Mouse (Mus musculus) heart, embryonic 15.5 days (tissue): ENCODE results near the gene Hs6st1. TPM values are rescaled to one million over a fixed set of nuclear protein-coding genes. Genes with fewer than 3 reads are reported as not detected.
A peak's percentile ranks its signal among the peaks of the same experiment; 100 is the strongest.

ENCODE experiments used
- ATAC-seq: fragments of 200-750 bp; cut with Nextera tagmentation; replicated peaks from 2 replicates; pipeline ENCODE4 v1.8.0; 2017; ENCODE audit warnings: low read depth, moderate TSS enrichment; ENCODE audit not compliant: insufficient number of reproducible peaks, insufficient read depth, low FRiP score
- H3K27ac ChIP-seq: fragments of 300-500 bp; sonication (generic); 2 replicates; pipeline ENCODE4 v1.5.1; 2015; ENCODE audit warnings: mild to moderate bottlenecking, inconsistent platforms
- H3K27me3 ChIP-seq: fragments of 300-500 bp; sonication (generic); 2 replicates; pipeline ENCODE4 v1.6.1; 2015; ENCODE audit warnings: inconsistent platforms
- H3K36me3 ChIP-seq: fragments of 300-500 bp; sonication (generic); 2 replicates; pipeline ENCODE4 v1.6.1; 2015; ENCODE audit warnings: mild to moderate bottlenecking, inconsistent platforms
- H3K4me1 ChIP-seq: fragments of 300-500 bp; sonication (generic); replicated peaks from 2 replicates; pipeline ENCODE4 v1.6.1; 2015; ENCODE audit warnings: inconsistent platforms
- H3K4me2 ChIP-seq: fragments of 300-500 bp; sonication (generic); 2 replicates; pipeline ENCODE4 v1.6.1; 2015; ENCODE audit warnings: inconsistent platforms, mild to moderate bottlenecking, moderate library complexity
- H3K4me3 ChIP-seq: fragments of 300-500 bp; sonication (generic); 2 replicates; pipeline ENCODE4 v1.5.1; 2015; ENCODE audit warnings: mild to moderate bottlenecking, inconsistent platforms
- H3K9ac ChIP-seq: fragments of 300-500 bp; sonication (generic); 2 replicates; pipeline ENCODE4 v1.6.1; 2015; ENCODE audit warnings: mild to moderate bottlenecking, inconsistent platforms
- H3K9me3 ChIP-seq: fragments of 300-500 bp; sonication (generic); replicated peaks from 2 replicates; pipeline ENCODE4 v1.6.1; 2016; ENCODE audit warnings: inconsistent platforms
- WGBS: fragments of 180-500 bp; shearing (Covaris S2); methylation state at CpG from one replicate; pipeline ENCODE4 v1.1.7; 2015; ENCODE audit warnings: mixed read lengths; 5-methylcytosine and 5-hydroxymethylcytosine counted together
- polyA plus RNA-seq: library from polyadenylated mRNA; unstranded; fragments of >200 nt; fragmentation: Nextera tagmentation; extraction: Ambion mirVana; gene quantifications from 2 replicates; pipeline ENCODE4 v1.2.1, GENCODE M21; 2015

The Hs6st1 gene
- polyA plus RNA-seq, 1 experiment from 2014 or later: 8.0 TPM

DNA sequence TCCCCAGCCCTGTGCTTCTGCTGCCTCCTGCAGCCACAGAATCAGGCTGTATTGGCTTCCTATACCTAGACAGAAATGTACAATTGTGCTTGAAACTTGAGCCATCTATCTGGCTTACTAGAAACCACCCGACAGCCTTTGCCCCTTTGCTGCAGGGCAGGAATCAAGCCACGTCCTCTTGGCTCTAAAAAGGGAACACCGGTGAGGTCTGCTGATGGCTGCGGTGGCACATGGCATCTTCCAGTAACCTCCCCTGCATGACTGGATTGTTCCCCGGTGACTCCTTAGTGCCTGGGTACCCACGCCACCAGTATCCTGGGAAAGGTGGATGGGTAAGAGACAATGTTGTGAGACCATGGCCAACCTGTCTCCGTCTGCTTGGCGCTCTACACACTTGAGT is 5.4 kb downstream of the Hs6st1 start:
- 68% methylated on average over 8 of the region's 8 CpGs for WGBS
- no peaks in the 10 kb centered on the region for H3K27me3 ChIP-seq
- H3K27ac ChIP-seq: peak overlapping the region; percentile 38; the same call in 1 of the 2 replicates
- ATAC-seq: no peak
- no peaks in the 10 kb centered on the region for H3K9me3 ChIP-seq
- H3K9ac ChIP-seq: no peak overlapping the region; the same call in 1 of the 2 replicates
- H3K4me1 ChIP-seq: peaks cover 72% of the 10 kb centered on the region
- H3K4me3 ChIP-seq: no peak overlapping the region
- 0 out of 2 replicates have a peak, but pooled peaks cover 2% of the 10 kb centered on the region for H3K36me3 ChIP-seq
- H3K4me2 ChIP-seq: 0 out of 2 replicates have a peak overlapping the region, but pooled peaks have one; percentile 12

DNA sequence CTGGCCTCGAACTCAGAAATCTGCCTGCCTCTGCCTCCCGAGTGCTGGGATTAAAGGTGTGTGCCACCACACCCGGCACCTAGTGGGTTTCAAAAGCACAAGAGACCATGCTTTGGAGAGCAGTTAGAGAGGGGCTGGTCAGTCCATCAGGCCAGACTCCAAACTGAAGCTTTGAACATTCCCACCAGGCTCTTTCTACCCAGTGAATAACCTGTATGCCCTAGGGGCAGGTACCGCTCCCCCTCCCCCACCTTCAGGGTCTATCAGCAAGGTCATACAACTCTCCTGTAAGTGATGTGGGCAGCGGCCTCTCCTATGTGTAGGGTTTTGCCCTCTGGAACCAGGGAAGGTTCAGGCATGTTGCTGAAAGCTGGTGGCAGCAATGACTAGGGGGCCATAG is 6.0 kb downstream of the Hs6st1 start:
- WGBS: 85% methylated on average over 5 of the region's 5 CpGs
- Histone ChIP-seq H3K4me1 (peaks cover 71% of the 10 kb centered on the region), H3K9ac (no peak overlapping the region), H3K4me2 (no peak overlapping the region), H3K9me3 (no peaks in the 10 kb centered on the region), H3K36me3 (0 out of 2 replicates have a peak, but pooled peaks cover 2% of the 10 kb centered on the region), H3K4me3 (no peak overlapping the region), H3K27me3 (no peaks in the 10 kb centered on the region), H3K27ac (no peak overlapping the region; the same call in 1 of the 2 replicates)
- ATAC-seq: no peak

DNA sequence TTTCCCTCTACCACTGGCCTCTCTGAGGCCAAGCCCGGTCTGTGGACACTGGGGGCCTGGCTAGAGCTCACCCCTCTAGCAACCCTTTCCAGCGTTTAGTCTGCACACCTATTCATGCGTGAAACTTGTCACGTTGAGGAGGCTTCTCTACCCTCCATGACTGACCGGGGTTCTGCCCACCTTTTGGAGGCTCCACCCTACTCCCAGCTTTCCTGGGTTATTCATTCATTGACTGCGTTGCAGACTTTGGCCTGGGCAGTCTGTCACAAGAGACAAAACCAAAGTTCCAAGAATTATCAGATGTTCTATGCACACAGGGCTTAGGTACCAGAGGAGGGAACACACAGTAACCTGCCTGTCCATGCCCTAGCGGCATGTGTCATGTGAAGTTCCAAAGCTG is 6.8 kb downstream of the Hs6st1 start:
- Histone ChIP-seq H3K9ac (no peak overlapping the region), H3K4me2 (no peak overlapping the region), H3K4me3 (no peak overlapping the region), H3K9me3 (no peaks in the 10 kb centered on the region), H3K27me3 (no peaks in the 10 kb centered on the region), H3K4me1 (peaks cover 71% of the 10 kb centered on the region), H3K27ac (peak overlapping the region; percentile 22; the same call in 1 of the 2 replicates), H3K36me3 (0 out of 2 replicates have a peak, but pooled peaks cover 2% of the 10 kb centered on the region)
- 80% methylated on average over 7 of the region's 7 CpGs for WGBS
- ATAC-seq: no peak

DNA sequence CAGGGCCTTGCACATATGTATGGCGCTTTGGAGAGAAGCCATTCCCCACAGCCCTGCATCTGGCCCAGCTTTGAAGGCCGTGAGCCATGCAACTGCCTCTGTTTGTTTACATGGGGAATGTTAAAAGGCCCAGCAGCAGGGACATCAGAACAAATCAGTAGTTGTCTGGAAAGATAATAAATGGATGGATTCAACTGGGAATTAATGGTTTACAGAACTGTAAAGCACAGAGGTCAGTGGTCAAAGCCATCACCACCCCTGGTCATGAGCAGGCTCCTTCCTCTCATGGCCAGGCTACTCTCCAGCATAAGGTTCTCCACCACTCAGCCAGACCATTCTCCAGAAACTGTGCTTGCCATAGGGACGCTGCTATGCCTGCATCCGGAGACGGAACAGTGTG is 7.5 kb downstream of the Hs6st1 start:
- ATAC-seq: no peak
- no peaks in the 10 kb centered on the region for H3K27me3 ChIP-seq
- 81% methylated on average over 5 of the region's 5 CpGs for WGBS

DNA sequence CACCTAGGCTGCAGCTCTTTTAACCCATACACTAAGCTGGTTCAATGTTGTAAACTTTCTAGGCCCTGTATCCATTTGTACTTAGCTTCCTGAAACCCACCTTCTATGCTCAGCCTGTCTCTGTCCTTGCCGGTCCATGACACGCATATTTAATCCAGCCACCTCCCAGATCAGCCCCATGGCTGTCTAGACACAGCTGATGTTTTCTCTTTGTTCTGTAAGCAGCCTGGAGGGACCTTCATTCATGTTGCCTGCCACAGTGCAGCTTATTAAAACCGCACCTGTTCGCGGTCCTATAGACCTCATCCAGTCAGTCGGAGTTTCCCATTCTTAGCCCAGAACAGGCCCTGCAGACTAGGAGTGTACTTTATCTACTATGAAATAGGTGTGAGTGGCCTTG is 8.9 kb downstream of the Hs6st1 start:
- Histone ChIP-seq H3K27me3 (no peaks in the 10 kb centered on the region), H3K36me3 (0 out of 2 replicates have a peak, but pooled peaks cover 2% of the 10 kb centered on the region), H3K4me1 (peaks cover 62% of the 10 kb centered on the region), H3K4me2 (no peak overlapping the region), H3K4me3 (no peak overlapping the region), H3K9ac (no peak overlapping the region), H3K9me3 (no peaks in the 10 kb centered on the region), H3K27ac (no peak overlapping the region)
- 86% methylated on average over 6 of the region's 6 CpGs for WGBS
- ATAC-seq: no peak

More for the DNA sequence above, 7.5 kb downstream of the Hs6st1 start:
- Histone ChIP-seq H3K27ac (no peak overlapping the region), H3K9me3 (no peaks in the 10 kb centered on the region), H3K4me2 (no peak overlapping the region), H3K36me3 (0 out of 2 replicates have a peak, but pooled peaks cover 2% of the 10 kb centered on the region), H3K9ac (no peak overlapping the region), H3K4me3 (no peak overlapping the region), H3K4me1 (peaks cover 71% of the 10 kb centered on the region)

DNA sequence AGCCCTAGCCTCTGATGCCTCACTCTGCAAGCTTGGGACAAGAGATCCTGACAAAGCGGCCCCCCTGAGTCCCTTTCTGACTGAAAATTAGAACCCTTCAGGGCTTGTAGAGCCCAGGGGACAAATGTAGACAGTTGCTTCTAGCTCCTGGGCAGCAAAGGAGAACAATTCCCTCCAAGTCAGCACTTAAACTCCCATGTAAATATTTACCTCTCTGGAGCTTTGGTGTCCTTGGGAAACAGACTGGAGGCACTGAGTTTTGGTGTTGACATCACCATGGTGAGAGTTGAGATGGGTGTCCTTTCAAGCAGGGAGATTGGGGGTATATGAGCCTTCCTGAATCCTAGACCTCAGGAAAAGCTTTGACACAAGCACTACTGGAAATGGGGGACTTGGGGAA is 10.1 kb downstream of the Hs6st1 start:
- Histone ChIP-seq H3K27ac (no peak overlapping the region), H3K4me1 (peaks cover 50% of the 10 kb centered on the region), H3K9me3 (no peaks in the 10 kb centered on the region), H3K4me2 (no peak overlapping the region), H3K27me3 (no peaks in the 10 kb centered on the region), H3K36me3 (0 out of 2 replicates have a peak, but pooled peaks cover 2% of the 10 kb centered on the region), H3K4me3 (no peak overlapping the region), H3K9ac (no peak overlapping the region)
- WGBS: 100% methylated on average over 1 of the region's 1 CpGs
- ATAC-seq: no peak

DNA sequence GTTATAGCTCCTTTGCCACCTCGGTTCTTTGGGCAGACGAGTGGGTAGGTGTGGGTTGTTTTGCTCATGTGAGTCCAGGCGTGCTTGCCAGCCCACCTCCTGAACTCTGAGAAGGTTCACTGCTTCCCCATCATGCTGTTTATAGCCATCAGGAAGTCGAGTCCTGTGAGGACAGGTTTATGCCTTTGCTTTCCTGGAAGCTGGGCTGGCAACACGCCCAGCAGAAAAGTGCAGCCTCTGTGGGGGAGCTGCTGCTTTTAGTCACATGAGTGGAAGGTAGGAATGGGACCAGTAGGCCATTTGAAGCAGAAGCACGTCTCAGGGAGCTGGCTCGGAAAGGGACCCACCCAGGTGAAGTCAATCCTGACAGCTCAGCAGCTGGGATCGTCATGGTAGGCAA is 11.5 kb downstream of the Hs6st1 start:
- H3K9me3 ChIP-seq: no peaks in the 10 kb centered on the region
- H3K4me3 ChIP-seq: no peak overlapping the region
- no peak overlapping the region for H3K9ac ChIP-seq
- H3K36me3 ChIP-seq: 0 out of 2 replicates have a peak, but pooled peaks cover 2% of the 10 kb centered on the region
- no peak overlapping the region for H3K4me2 ChIP-seq
- H3K27me3 ChIP-seq: no peaks in the 10 kb centered on the region
- ATAC-seq: peak; percentile 32; the same call in 1 of the 2 replicates
- H3K27ac ChIP-seq: peak overlapping the region; percentile 33
- peaks cover 37% of the 10 kb centered on the region for H3K4me1 ChIP-seq
- 31% methylated on average over 8 of the region's 8 CpGs for WGBS

DNA sequence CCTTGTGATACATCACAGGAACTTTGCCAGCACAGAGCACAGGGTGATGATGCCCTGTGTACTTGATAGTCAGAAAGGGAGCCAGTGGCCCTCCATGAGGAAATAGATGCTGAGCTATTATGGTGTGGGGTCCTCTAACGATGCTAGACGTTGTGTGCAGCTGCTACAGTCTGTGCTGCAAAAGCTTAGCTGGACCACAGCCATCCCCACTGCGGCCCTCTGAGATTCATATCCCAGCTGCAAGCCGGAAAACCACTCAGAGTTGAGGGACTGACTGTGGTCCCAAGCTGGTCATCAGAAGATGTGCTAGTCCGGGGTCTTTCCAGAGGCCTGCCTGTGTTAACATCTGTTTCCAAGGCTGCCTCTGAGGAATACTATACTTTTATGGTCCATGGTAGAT is 12.8 kb downstream of the Hs6st1 start:
- H3K36me3 ChIP-seq: peaks cover 7% of the 10 kb centered on the region; the same call in 1 of the 2 replicates
- peaks cover 30% of the 10 kb centered on the region for H3K4me1 ChIP-seq
- H3K27me3 ChIP-seq: no peaks in the 10 kb centered on the region
- no peaks in the 10 kb centered on the region for H3K9me3 ChIP-seq
- no peak overlapping the region for H3K4me3 ChIP-seq
- ATAC-seq: no peak
- no peak overlapping the region for H3K4me2 ChIP-seq
- H3K9ac ChIP-seq: no peak overlapping the region
- WGBS: 80% methylated on average over 5 of the region's 5 CpGs
- H3K27ac ChIP-seq: no peak overlapping the region

DNA sequence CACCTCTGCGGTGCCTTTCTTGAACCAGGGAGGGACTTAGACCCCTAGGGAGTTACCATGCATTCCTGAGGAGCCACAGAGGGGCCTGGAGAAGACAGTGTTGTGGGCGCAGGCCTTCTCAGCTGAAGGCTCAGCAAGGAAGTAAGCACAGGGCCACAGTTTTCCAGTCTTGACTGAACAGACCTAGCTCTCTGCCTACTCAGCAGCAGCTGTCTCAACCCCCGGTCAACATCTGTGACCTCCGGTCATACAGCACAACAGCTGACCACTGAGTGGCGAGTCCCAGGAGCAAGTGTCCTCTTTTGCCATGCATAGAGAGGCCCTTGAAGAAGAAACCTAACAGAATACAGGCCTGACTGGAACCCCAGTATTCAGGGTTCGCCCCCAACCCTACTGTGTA is 14.0 kb downstream of the Hs6st1 start:
- Histone ChIP-seq H3K4me3 (no peak overlapping the region), H3K27me3 (no peaks in the 10 kb centered on the region), H3K4me2 (no peak overlapping the region), H3K27ac (no peak overlapping the region), H3K9me3 (no peaks in the 10 kb centered on the region), H3K36me3 (peaks cover 13% of the 10 kb centered on the region; the same call in 1 of the 2 replicates), H3K4me1 (peaks cover 30% of the 10 kb centered on the region), H3K9ac (no peak overlapping the region)
- 80% methylated on average over 6 of the region's 6 CpGs for whole genome bisulfite sequencing
- no peak for ATAC-seq

DNA sequence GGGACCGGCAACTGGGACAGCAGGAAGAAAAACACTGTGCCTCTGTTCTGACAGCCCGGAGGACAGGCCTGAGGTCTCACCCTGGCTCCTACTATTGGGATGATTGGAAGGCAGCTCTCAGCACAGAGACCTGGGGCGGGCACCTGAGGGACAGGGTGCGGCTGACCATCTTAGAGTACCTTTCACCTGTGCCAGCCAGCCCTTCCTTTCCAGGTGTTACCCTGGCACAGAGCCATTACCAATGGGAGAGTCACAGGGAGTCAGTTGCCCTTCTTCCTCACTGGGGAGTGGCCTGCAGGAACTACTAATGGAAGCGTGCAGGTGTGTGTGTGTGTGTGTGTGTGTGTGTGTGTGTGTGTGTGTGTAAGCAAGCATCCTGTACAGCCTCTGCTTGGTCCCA is 15.4 kb downstream of the Hs6st1 start:
- H3K9ac ChIP-seq: no peak overlapping the region
- no peak overlapping the region for H3K4me2 ChIP-seq
- no peaks in the 10 kb centered on the region for H3K9me3 ChIP-seq
- no peak overlapping the region for H3K27ac ChIP-seq
- H3K4me1 ChIP-seq: peaks cover 34% of the 10 kb centered on the region
- H3K4me3 ChIP-seq: no peak overlapping the region
- no peaks in the 10 kb centered on the region for H3K27me3 ChIP-seq
- no peak for ATAC-seq
- H3K36me3 ChIP-seq: peaks cover 11% of the 10 kb centered on the region; the same call in 1 of the 2 replicates
- 86% methylated on average over 5 of the region's 5 CpGs for WGBS

DNA sequence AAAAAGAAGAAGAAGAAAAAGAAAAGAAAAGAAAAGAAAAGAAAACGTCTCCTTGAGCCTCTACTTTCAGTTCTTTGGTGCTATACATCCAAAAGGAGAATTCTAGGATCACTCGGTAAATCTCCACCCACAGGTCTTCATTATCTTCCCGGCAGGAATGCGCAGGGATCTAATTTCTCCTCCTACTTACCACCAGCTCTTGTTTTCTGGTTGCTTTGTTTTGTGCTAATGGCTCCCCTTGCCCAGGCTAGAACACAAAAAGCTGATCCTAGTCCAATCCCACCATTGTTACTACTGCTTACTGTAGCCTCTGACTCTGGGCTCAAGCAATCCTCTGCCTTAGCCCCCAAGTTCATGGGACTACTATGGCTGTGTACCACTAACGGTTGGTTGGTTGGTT is 16.9 kb downstream of the Hs6st1 start:
- H3K36me3 ChIP-seq: peaks cover 11% of the 10 kb centered on the region; the same call in 1 of the 2 replicates
- 94% methylated on average over 5 of the region's 5 CpGs for WGBS
- H3K9me3 ChIP-seq: no peaks in the 10 kb centered on the region
- H3K27me3 ChIP-seq: no peaks in the 10 kb centered on the region
- no peak overlapping the region for H3K4me3 ChIP-seq
- H3K4me2 ChIP-seq: no peak overlapping the region
- ATAC-seq: no peak
- no peak overlapping the region for H3K27ac ChIP-seq
- H3K9ac ChIP-seq: no peak overlapping the region
- peaks cover 39% of the 10 kb centered on the region for H3K4me1 ChIP-seq

DNA sequence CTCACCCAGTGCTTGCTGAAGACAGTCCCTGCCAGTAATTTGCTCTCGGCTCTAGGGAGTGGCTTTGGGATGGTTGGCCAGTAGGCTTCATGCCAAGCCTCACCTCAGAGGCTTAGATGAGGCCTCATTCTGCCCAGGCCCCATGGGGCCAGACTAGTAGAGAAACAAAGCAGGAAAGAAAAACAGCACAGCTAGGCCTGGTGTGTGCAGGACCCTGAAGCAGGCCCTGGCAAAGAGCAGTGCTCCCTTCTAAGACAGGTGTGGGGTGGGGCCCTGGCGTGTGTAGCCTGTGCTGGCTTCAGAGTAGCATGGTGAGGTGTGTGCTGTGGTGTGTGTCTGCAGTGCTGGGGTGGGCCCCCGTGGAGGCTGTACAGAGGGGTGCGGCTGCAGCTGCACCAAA is 20.2 kb downstream of the Hs6st1 start:
- ATAC-seq: peak; percentile 15; the same call in 1 of the 2 replicates
- Histone ChIP-seq H3K4me2 (no peak overlapping the region), H3K9me3 (no peaks in the 10 kb centered on the region), H3K4me3 (no peak overlapping the region), H3K27ac (peak overlapping the region; percentile 70), H3K36me3 (peaks cover 11% of the 10 kb centered on the region; the same call in 1 of the 2 replicates), H3K4me1 (peaks cover 41% of the 10 kb centered on the region), H3K27me3 (no peaks in the 10 kb centered on the region), H3K9ac (no peak overlapping the region)
- WGBS: 44% methylated on average over 4 of the region's 4 CpGs
